Mouse (Mus musculus) lung, adult 2 months (tissue): Measurements from ENCODE around the gene Tm7sf3.

ENCODE experiments used
- CTCF ChIP-seq: fragments of 200-500 bp; IDR thresholded peaks from 2 replicates; pipeline ENCODE4 v1.5.1; 2011; ENCODE audit warnings: mild to moderate bottlenecking, low read length, control low read depth; ENCODE audit not compliant: insufficient read depth
- POLR2A ChIP-seq: fragments of 200-500 bp; IDR thresholded peaks from 2 replicates; pipeline ENCODE4 v1.6.1; 2011; ENCODE audit warnings: low read depth, mild to moderate bottlenecking, control low read depth, low read length, borderline replicate concordance; ENCODE audit errors: extremely low read depth

- TF ChIP-seq POLR2A (no peak), CTCF (no peak)
Observed at GRCm38 (mm10) chr6:146572073-146572472, 70.6 kb downstream of the Tm7sf3 start.
